Mouse (Mus musculus) embryonic facial prominence, embryonic 13.5 days (tissue): ENCODE measurements around the gene Pla2g2e. TPM values are rescaled to one million over a fixed set of nuclear protein-coding genes. Genes with fewer than 3 reads are reported as not detected.
A peak's percentile ranks its signal among the peaks of the same experiment; 100 is the strongest.
"Not testable (repeated sequence)": the region's sequence is repeated elsewhere in the genome, so short reads cannot be mapped to it uniquely, and the experiment has no call there.

Source experiments
- ATAC-seq: fragments of 200-750 bp; cut with Nextera tagmentation; 2 replicates; pipeline ENCODE4 v1.8.0; 2017; ENCODE audit warnings: low read depth; ENCODE audit not compliant: insufficient number of reproducible peaks, insufficient read depth, low FRiP score, low TSS enrichment
- H3K27ac ChIP-seq: fragments of 300-500 bp; sonication (generic); 2 replicates; pipeline ENCODE4 v1.5.1; 2015; ENCODE audit warnings: moderate library complexity, mild to moderate bottlenecking, inconsistent platforms
- H3K27me3 ChIP-seq: fragments of 300-500 bp; sonication (generic); 2 replicates; pipeline ENCODE4 v1.6.1; 2015; ENCODE audit warnings: mild to moderate bottlenecking, inconsistent platforms
- H3K36me3 ChIP-seq: fragments of 300-500 bp; sonication (generic); 2 replicates; pipeline ENCODE4 v1.6.1; 2015; ENCODE audit warnings: mild to moderate bottlenecking, inconsistent platforms
- H3K4me1 ChIP-seq: fragments of 300-500 bp; sonication (generic); 2 replicates; pipeline ENCODE4 v1.6.1; 2015; ENCODE audit warnings: inconsistent platforms
- H3K4me2 ChIP-seq: fragments of 300-500 bp; sonication (generic); 2 replicates; pipeline ENCODE4 v1.6.1; 2015; ENCODE audit warnings: moderate library complexity, mild to moderate bottlenecking, inconsistent platforms
- H3K4me3 ChIP-seq: fragments of 300-500 bp; sonication (generic); 2 replicates; pipeline ENCODE4 v1.5.1; 2015; ENCODE audit warnings: mild to moderate bottlenecking, inconsistent platforms
- H3K9ac ChIP-seq: fragments of 300-500 bp; sonication (generic); 2 replicates; pipeline ENCODE4 v1.6.1; 2015; ENCODE audit warnings: mild to moderate bottlenecking, inconsistent platforms
- H3K9me3 ChIP-seq: fragments of 300-500 bp; sonication (generic); 2 replicates; pipeline ENCODE4 v1.6.1; 2016; ENCODE audit warnings: inconsistent platforms
- WGBS: fragments of 180-500 bp; shearing (Covaris S2); methylation state at CpG from one replicate; pipeline ENCODE4 v1.1.7; 2015; ENCODE audit warnings: mixed read lengths; 5-methylcytosine and 5-hydroxymethylcytosine counted together
- polyA plus RNA-seq: library from polyadenylated mRNA; unstranded; fragments of >200 nt; fragmentation: Nextera tagmentation; extraction: Ambion mirVana; gene quantifications from 2 replicates; pipeline ENCODE4 v1.2.1, GENCODE M21; 2015

Gene Pla2g2e
- polyA plus RNA-seq, 1 experiment from 2014 or later: not detected

DNA sequence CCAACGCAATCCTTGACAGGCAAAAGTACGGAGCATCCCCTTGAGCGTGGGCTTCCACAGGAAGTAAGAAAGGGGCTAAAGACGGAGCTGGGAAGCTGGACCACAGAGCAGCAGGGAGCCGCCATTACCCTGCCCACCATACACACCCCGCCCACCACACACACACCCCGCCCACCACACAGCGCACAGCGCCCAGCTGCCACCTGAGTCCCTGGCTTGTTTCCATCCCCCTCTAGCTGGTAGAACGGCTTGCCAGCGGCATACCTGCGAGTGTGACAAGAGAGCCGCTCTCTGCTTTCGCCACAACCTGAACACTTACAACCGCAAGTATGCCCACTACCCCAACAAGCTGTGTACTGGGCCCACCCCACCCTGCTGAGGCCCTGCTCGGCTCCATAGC, 4.4 kb downstream of the Pla2g2e start:
- Histone ChIP-seq H3K27me3 (peaks cover 6% of the 10 kb centered on the region; the same call in 1 of the 2 replicates), H3K27ac (no peak overlapping the region), H3K36me3 (no peaks in the 10 kb centered on the region), H3K4me2 (peak overlapping the region; percentile 58), H3K9me3 (no peaks in the 10 kb centered on the region), H3K4me1 (peaks cover 8% of the 10 kb centered on the region; the same call in 1 of the 2 replicates), H3K4me3 (peak overlapping the region; percentile 29), H3K9ac (peak overlapping the region; percentile 51)
- 9% methylated on average over 16 of the region's 16 CpGs for WGBS
- 0 out of 2 replicates have a peak, but pooled peaks have one; percentile 27 for ATAC-seq

DNA sequence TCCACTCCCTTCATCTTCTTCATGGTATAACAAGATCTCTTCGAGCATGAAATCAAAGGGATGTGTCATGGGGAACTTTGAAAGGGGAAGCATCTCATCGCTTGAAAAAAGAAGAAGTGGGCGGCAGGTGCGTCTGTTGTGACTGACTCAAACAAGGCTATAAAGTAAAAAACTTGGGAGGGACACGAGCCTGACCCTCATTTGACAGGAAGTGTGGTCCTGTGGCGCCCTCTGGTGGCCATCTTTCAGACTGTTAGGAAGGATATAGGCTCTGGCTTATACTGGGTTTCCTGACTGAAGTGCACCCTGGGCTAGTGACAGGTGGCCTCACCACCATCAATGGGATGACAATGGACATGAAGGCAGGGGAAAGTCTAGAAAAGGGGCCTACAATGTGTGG, 6.5 kb downstream of the Pla2g2e start:
- Histone ChIP-seq H3K9me3 (no peaks in the 10 kb centered on the region), H3K4me3 (no peak overlapping the region), H3K4me1 (peaks cover 8% of the 10 kb centered on the region; the same call in 1 of the 2 replicates), H3K4me2 (no peak overlapping the region), H3K9ac (no peak overlapping the region), H3K36me3 (no peaks in the 10 kb centered on the region), H3K27ac (no peak overlapping the region), H3K27me3 (peaks cover 6% of the 10 kb centered on the region; the same call in 1 of the 2 replicates)
- ATAC-seq: no peak
- 17% methylated on average over 6 of the region's 6 CpGs for WGBS

GRCm38 (mm10) chr4:138889165-138889564, 11.4 kb downstream of the Pla2g2e start:
- H3K9ac ChIP-seq: no peak overlapping the region
- no peak overlapping the region for H3K4me3 ChIP-seq
- peaks cover 26% of the 10 kb centered on the region for H3K36me3 ChIP-seq
- 37% methylated on average over 7 of the region's 7 CpGs for WGBS
- no peak overlapping the region for H3K4me2 ChIP-seq
- no peaks in the 10 kb centered on the region for H3K27me3 ChIP-seq
- H3K27ac ChIP-seq: no peak overlapping the region
- H3K4me1 ChIP-seq: no peaks in the 10 kb centered on the region
- no peaks in the 10 kb centered on the region for H3K9me3 ChIP-seq
- ATAC-seq: no peak

GRCm38 (mm10) chr4:138889635-138890034, 11.9 kb downstream of the Pla2g2e start:
- Histone ChIP-seq H3K4me3 (no peak overlapping the region), H3K9ac (no peak overlapping the region), H3K36me3 (peaks cover 30% of the 10 kb centered on the region), H3K27ac (no peak overlapping the region), H3K4me1 (no peaks in the 10 kb centered on the region), H3K4me2 (no peak overlapping the region), H3K9me3 (no peaks in the 10 kb centered on the region), H3K27me3 (no peaks in the 10 kb centered on the region)
- no peak for ATAC-seq
- 67% methylated on average over 8 of the region's 8 CpGs for WGBS

DNA sequence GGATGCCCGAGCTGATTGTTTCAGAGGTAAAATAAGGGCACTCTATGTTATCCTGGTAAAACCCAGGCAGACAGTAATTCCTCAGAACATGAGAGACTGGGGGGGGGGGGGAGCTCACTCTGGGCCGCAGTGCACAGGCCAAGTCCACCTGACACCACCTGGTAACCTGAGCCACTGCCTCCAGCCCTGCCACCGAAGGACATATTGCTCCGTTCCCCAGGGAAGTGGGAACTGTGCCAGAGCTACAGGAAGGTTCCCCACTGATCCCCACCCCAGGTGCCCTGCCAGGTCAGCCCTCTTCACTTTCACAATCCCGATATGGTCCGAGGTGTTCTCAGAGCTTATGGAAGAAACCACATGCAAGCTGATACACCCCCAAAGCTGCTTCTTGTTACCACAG, 14.9 kb downstream of the Pla2g2e start:
- no peaks in the 10 kb centered on the region for H3K9me3 ChIP-seq
- H3K27me3 ChIP-seq: no peaks in the 10 kb centered on the region
- H3K36me3 ChIP-seq: peaks cover 60% of the 10 kb centered on the region
- no peak overlapping the region for H3K4me3 ChIP-seq
- WGBS: 63% methylated on average over 6 of the region's 6 CpGs
- no peak overlapping the region for H3K4me2 ChIP-seq
- H3K9ac ChIP-seq: no peak overlapping the region
- H3K27ac ChIP-seq: no peak overlapping the region
- ATAC-seq: 0 out of 2 replicates have a peak, but pooled peaks have one; percentile 56
- H3K4me1 ChIP-seq: no peaks in the 10 kb centered on the region

DNA sequence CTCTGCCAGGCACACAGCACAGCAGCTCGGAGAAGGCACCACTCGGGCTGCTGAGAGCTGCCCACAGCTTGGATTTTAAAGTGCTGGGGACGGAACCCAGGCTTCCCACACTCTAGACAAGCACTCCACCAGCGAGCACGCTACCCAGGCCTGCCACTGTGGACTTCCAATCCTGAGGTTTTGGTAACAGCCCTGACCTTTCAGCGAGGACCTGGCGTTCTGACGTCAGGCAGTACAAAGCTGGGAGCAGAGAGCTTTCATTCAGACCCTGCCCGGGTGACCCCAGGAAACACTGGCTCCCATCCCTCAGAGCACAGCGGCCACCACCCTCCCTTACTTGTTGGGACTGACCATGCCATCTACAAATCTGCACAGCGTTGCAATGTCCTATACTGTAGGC, 16.0 kb downstream of the Pla2g2e start:
- H3K36me3 ChIP-seq: peaks cover 71% of the 10 kb centered on the region
- H3K9ac ChIP-seq: not testable (repeated sequence)

GRCm38 (mm10) chr4:138899361-138899760, 21.6 kb downstream of the Pla2g2e start:
- H3K27ac ChIP-seq: no peak overlapping the region
- H3K27me3 ChIP-seq: no peaks in the 10 kb centered on the region
- no peak for ATAC-seq
- WGBS: 86% methylated on average over 7 of the region's 7 CpGs
- H3K9me3 ChIP-seq: no peaks in the 10 kb centered on the region
- H3K36me3 ChIP-seq: peaks cover 96% of the 10 kb centered on the region
- H3K9ac ChIP-seq: no peak overlapping the region
- H3K4me3 ChIP-seq: no peak overlapping the region
- H3K4me1 ChIP-seq: no peaks in the 10 kb centered on the region
- H3K4me2 ChIP-seq: no peak overlapping the region

More for the DNA sequence above, 16.0 kb downstream of the Pla2g2e start:
- H3K27ac ChIP-seq, H3K27me3 ChIP-seq, H3K4me3 ChIP-seq, ATAC-seq, H3K9me3 ChIP-seq, H3K4me2 ChIP-seq, H3K4me1 ChIP-seq: not testable (repeated sequence)
- 90% methylated on average over 11 of the region's 11 CpGs for WGBS

GRCm38 (mm10) chr4:138905624-138906337, 28.0 kb downstream of the Pla2g2e start:
- no peak overlapping the region for H3K27ac ChIP-seq
- no peak overlapping the region for H3K9ac ChIP-seq
- H3K4me3 ChIP-seq: no peak overlapping the region
- H3K9me3 ChIP-seq: no peaks in the 10 kb centered on the region
- WGBS: 94% methylated on average over 18 of the region's 18 CpGs
- H3K4me1 ChIP-seq: no peaks in the 10 kb centered on the region
- peaks cover 78% of the 10 kb centered on the region for H3K36me3 ChIP-seq
- H3K4me2 ChIP-seq: no peak overlapping the region
- H3K27me3 ChIP-seq: no peaks in the 10 kb centered on the region
- no peak for ATAC-seq

- Histone ChIP-seq H3K27ac (no peak overlapping the region), H3K9me3 (no peaks in the 10 kb centered on the region), H3K4me1 (peaks cover 11% of the 10 kb centered on the region), H3K4me3 (peak overlapping the region; percentile 95), H3K9ac (peak overlapping the region; percentile 90), H3K36me3 (peaks cover 8% of the 10 kb centered on the region), H3K4me2 (peak overlapping the region; percentile 93), H3K27me3 (no peaks in the 10 kb centered on the region)
- under 1% methylated on average over 52 of the region's 52 CpGs for WGBS
- ATAC-seq: no peak; the same call in 1 of the 2 replicates
Measured at GRCm38 (mm10) chr4:138913141-138913787, 35.5 kb downstream of the Pla2g2e start.

DNA sequence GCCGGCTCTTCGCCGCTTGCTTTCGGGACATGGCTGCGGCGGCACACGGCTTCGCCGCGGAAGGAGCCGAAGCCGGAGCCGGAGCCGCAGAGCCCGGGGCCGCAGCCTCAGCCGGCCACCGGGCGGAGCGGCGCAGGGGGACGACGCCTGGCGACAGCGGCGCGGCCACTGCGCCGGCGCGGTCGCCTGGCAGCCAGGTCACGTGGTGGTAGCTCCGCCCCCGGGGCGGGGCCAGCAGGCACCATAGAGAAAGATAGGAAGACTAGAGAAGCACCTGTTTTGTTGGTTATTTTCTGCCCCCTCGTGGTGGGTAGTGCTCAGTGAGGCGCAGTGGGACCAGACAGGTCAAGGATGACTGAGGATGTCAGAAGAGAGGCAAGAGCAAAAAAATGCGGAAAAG, 36.1 kb downstream of the Pla2g2e start, which contains the start of gene Otud3:
Gene Otud3 (minus strand): TSS at position 149 of the 400 bp plus-strand sequence.
- Histone ChIP-seq H3K4me2 (peak within 1 kb of the TSS; percentile 93), H3K4me3 (peak within 1 kb of the TSS; percentile 95), H3K27me3 (no peaks in the 10 kb centered on the region), H3K27ac (no peak within 1 kb of the TSS), H3K9ac (peak within 1 kb of the TSS; percentile 90), H3K4me1 (peaks cover 11% of the 10 kb centered on the region), H3K36me3 (peaks cover 8% of the 10 kb centered on the region), H3K9me3 (no peaks in the 10 kb centered on the region)
- ATAC-seq: peak; percentile 85
- WGBS: under 1% methylated on average over 39 of the region's 39 CpGs

DNA sequence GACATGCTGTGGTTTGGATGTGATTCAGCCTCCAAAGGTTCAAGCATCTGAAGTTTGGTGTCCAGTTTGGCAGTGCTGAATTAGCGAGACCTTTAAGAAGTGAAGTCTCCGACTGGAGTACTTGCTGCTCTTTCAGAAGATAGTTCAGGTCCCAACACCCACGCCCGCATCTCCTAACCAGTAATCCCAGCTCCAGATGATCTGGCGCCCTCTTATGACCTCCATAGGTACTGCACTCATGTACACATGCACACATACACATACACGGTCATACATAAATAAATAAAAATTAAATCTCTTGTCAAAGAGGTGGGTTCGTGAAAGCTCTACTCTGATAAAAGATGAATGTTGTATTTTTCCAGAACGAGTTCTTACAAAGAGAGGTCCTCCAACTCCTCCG, 39.5 kb downstream of the Pla2g2e start:
- peaks cover 9% of the 10 kb centered on the region for H3K4me1 ChIP-seq
- H3K27ac ChIP-seq: no peak overlapping the region
- H3K9me3 ChIP-seq: no peaks in the 10 kb centered on the region
- H3K4me3 ChIP-seq: no peak overlapping the region
- WGBS: 83% methylated on average over 9 of the region's 9 CpGs
- no peak overlapping the region for H3K9ac ChIP-seq
- H3K4me2 ChIP-seq: no peak overlapping the region
- no peaks in the 10 kb centered on the region for H3K27me3 ChIP-seq
- no peak for ATAC-seq
- no peaks in the 10 kb centered on the region for H3K36me3 ChIP-seq
